Mouse (Mus musculus): ENCODE measurements at regions not wholly inside any gene's neighbourhood (a gene's known extent, or its start where the extent isn't known, plus 50 kb on each side); places are given as distances from the start of the nearest gene placed in this dataset.

DNA sequence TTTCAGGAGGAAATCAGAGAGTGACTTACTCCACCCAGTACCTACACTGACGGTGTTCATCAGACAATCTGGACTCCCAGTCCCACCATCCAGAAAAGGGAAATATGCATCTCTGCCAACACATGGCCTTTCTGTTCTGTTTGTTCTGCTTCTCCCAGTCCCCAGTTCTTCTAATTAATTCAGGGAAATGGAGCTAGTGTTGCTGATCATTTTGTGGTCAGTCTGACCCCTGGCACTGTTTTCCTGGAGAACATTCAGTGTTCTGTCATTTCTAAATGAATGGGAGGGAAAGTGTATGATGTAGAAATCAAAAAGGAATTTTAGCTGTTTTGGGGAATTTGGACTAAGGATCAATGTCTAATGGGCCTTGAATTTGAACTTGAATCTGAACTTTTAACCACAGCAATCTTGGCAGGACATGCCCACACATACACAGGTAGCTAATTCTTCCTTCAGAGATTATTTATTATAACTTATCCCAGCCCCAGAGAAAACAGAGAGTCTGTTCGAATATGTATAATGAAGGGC, 165.0 kb downstream of the Rnd3 start:
- ATAC-seq (no peak), DNase-seq (ENCODE audit: low spot score) (no peak)
- Histone ChIP-seq H3K9ac (replicated peaks; ENCODE audit: low read length) (no peak overlapping the region), H3K9me3 (ENCODE audit: low read length) (no peaks in the 10 kb centered on the region), H3K4me2 (ENCODE audit: low read depth, low read length) (no peak overlapping the region), H3K4me1 (ENCODE audit: insufficient read depth, low read length) (no peaks in the 10 kb centered on the region), H3K27me3 (ENCODE audit: insufficient read depth, low read length) (no peaks in the 10 kb centered on the region), H3K36me3 (ENCODE audit: insufficient read depth, low read length) (no peaks in the 10 kb centered on the region), H3K27ac (no peak overlapping the region), H3K4me3 (ENCODE audit: low read length) (no peak overlapping the region)
- no peak for TF ChIP-seq CTCF (IDR thresholded peaks at IDR 0.05; ENCODE audit: low read depth)
- 76% methylated on average over 2 of the region's 2 CpGs for WGBS

DNA sequence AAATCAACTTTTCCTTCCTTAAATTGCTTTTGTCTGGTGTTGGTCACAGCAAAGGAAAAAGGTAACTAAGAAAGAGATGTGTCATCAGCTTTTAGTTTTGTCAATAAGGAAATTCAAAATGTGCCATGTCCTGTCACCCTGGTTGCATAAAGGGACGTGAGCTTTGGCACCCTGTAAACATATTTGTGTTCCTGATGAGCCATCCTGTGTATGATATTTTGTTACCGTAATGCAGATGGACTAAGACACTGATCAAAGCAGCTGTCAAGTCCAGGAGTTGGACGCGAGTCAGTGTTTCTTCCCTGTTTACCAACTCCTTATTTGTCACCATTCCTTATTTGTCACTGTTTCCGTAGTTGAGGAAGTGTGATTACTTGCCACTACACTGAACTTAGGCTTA, 166.3 kb downstream of the Rnd3 start:
- H3K4me1 ChIP-seq (ENCODE audit: insufficient read depth, low read length): no peaks in the 10 kb centered on the region
- H3K27me3 ChIP-seq (ENCODE audit: insufficient read depth, low read length): no peaks in the 10 kb centered on the region
- no peak for TF ChIP-seq CTCF (IDR thresholded peaks at IDR 0.05; ENCODE audit: low read depth)
- no peak overlapping the region for H3K4me2 ChIP-seq (ENCODE audit: low read depth, low read length)
- no peak overlapping the region for H3K4me3 ChIP-seq (ENCODE audit: low read length)
- H3K36me3 ChIP-seq (ENCODE audit: insufficient read depth, low read length): no peaks in the 10 kb centered on the region
- 76% methylated on average over 5 of the region's 5 CpGs for WGBS
- no peak overlapping the region for H3K9ac ChIP-seq (replicated peaks; ENCODE audit: low read length)
- no peak for DNase-seq (ENCODE audit: low spot score)
- no peaks in the 10 kb centered on the region for H3K9me3 ChIP-seq (ENCODE audit: low read length)
- no peak overlapping the region for H3K27ac ChIP-seq
- no peak for ATAC-seq

DNA sequence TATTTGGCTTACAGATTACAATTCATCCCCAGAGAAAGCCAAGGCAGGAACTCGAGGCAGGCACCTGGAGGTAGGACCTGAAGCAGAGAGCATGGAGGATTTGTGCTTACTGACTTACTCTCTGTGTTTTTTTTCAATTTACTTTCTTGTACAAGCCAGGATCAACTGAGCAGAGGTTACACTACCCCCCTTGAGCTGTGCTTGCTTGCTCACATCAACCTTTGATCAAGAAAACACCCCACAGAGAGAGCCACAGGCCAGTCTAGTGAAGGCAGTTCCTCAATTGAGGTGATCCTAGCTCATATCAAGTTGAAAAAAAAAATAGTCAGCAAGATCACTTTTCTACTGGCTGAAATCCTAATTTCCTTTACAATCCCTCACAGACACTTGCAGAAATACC, 170.6 kb downstream of the Rnd3 start:
- TF ChIP-seq CTCF (IDR thresholded peaks at IDR 0.05; ENCODE audit: low read depth): no peak
- WGBS: 76% methylated on average over 1 of the region's 1 CpGs
- H3K9me3 ChIP-seq (ENCODE audit: low read length): no peaks in the 10 kb centered on the region
- no peaks in the 10 kb centered on the region for H3K36me3 ChIP-seq (ENCODE audit: insufficient read depth, low read length)
- no peaks in the 10 kb centered on the region for H3K27me3 ChIP-seq (ENCODE audit: insufficient read depth, low read length)
- no peak overlapping the region for H3K4me3 ChIP-seq (ENCODE audit: low read length)
- ATAC-seq (no peak), DNase-seq (ENCODE audit: low spot score) (no peak)
- H3K27ac ChIP-seq: no peak overlapping the region
- no peak overlapping the region for H3K9ac ChIP-seq (replicated peaks; ENCODE audit: low read length)
- H3K4me2 ChIP-seq (ENCODE audit: low read depth, low read length): no peak overlapping the region
- H3K4me1 ChIP-seq (ENCODE audit: insufficient read depth, low read length): no peaks in the 10 kb centered on the region

DNA sequence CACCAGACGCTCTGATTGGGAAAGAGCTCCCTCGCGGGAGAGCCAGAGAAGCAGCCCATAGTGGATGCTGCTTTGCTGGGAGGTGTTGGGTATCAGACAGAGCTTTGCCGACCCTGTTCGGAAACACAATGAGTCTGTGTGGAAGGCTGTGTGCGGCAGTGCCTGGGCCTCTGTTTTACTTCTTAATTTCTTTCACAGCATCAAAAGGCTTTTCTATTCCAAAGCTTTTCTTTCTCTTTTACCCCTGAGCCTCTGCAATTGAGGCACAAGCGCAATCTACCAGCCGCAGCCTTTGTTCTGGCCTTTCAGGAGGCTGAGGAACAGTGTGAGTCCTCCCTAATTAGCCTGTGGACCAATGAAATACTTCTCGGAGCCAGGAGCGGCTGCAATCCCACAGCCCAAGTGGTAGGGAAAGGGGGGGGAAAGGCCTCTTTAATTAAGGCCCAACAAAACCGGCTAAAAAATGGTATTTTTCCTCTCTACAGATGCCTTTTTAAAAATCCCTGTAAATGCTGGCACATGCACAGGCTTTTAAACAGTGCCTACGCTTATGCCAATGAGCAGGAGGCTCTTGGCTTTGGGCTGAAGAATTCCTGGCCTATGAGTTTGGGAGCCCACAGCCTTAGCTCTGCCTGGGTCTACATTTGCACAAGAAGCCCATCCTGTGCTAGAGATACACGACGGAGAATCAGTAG, 177.6 kb downstream of the Rnd3 start:
- Histone ChIP-seq H3K4me2 (ENCODE audit: low read depth, low read length) (peak overlapping the region; percentile 28), H3K4me1 (ENCODE audit: insufficient read depth, low read length) (peaks cover 5% of the 10 kb centered on the region; the same call in 1 of the 2 replicates), H3K27me3 (ENCODE audit: insufficient read depth, low read length) (no peaks in the 10 kb centered on the region), H3K4me3 (ENCODE audit: low read length) (no peak overlapping the region), H3K9ac (replicated peaks; ENCODE audit: low read length) (no peak overlapping the region), H3K27ac (peak overlapping the region; percentile 11), H3K36me3 (ENCODE audit: insufficient read depth, low read length) (no peaks in the 10 kb centered on the region), H3K9me3 (ENCODE audit: low read length) (no peaks in the 10 kb centered on the region)
- ATAC-seq: peak; percentile 95
- 5% methylated on average over 14 of the region's 14 CpGs for WGBS
- no peak for TF ChIP-seq CTCF (IDR thresholded peaks at IDR 0.05; ENCODE audit: low read depth)
- peak; percentile 73 for DNase-seq (ENCODE audit: low spot score)

DNA sequence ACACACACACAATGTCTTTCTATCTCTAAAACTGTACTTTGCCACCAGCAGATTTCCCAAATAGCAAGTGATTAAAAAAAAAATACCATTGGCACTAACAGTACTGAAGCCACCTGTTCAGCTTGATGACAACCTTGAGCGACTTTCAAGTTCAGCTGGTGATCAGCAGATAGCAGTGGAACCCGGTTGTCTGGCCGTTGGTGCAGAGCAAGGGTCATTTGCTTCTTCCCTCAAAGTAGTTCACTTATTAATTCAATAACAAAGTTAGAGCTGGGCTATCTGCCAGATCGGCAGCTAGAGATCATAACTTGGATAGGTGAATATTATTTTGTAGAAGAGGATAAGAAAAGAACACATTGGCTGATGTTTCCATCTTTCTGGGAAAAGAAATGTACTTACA, 180.5 kb downstream of the Rnd3 start:
- H3K9ac ChIP-seq (replicated peaks; ENCODE audit: low read length): no peak overlapping the region
- no peak overlapping the region for H3K27ac ChIP-seq
- no peak for ATAC-seq
- H3K4me1 ChIP-seq (ENCODE audit: insufficient read depth, low read length): peaks cover 5% of the 10 kb centered on the region; the same call in 1 of the 2 replicates
- H3K27me3 ChIP-seq (ENCODE audit: insufficient read depth, low read length): no peaks in the 10 kb centered on the region
- no peak for DNase-seq (ENCODE audit: low spot score)
- WGBS: 62% methylated on average over 4 of the region's 4 CpGs
- no peak overlapping the region for H3K4me2 ChIP-seq (ENCODE audit: low read depth, low read length)
- no peaks in the 10 kb centered on the region for H3K36me3 ChIP-seq (ENCODE audit: insufficient read depth, low read length)
- H3K9me3 ChIP-seq (ENCODE audit: low read length): no peaks in the 10 kb centered on the region
- no peak for TF ChIP-seq CTCF (IDR thresholded peaks at IDR 0.05; ENCODE audit: low read depth)
- no peak overlapping the region for H3K4me3 ChIP-seq (ENCODE audit: low read length)

DNA sequence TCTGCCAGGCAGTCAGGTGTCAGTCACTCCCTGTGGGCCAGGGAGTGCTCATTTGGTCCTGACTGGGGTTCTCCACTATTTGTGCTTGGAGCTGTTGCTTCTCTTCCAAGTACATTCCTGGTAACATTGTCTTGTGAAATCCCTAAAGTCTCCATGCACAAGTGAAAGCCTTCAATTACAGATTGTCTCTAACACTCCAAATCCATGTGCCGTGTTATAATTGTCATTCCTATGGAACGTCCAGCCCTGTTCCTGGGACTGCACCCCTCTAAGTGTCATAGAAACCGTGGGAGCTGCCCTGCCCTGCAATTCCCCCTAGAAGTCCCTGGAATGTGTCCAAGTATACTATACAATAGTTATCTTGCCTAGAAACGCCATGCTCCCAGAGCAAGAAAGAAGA, 181.1 kb downstream of the Rnd3 start:
- no peak for DNase-seq (ENCODE audit: low spot score)
- Histone ChIP-seq H3K4me2 (ENCODE audit: low read depth, low read length) (no peak overlapping the region), H3K9me3 (ENCODE audit: low read length) (no peaks in the 10 kb centered on the region), H3K9ac (replicated peaks; ENCODE audit: low read length) (no peak overlapping the region), H3K4me1 (ENCODE audit: insufficient read depth, low read length) (peaks cover 5% of the 10 kb centered on the region; the same call in 1 of the 2 replicates), H3K36me3 (ENCODE audit: insufficient read depth, low read length) (no peaks in the 10 kb centered on the region), H3K27me3 (ENCODE audit: insufficient read depth, low read length) (no peaks in the 10 kb centered on the region), H3K27ac (no peak overlapping the region), H3K4me3 (ENCODE audit: low read length) (no peak overlapping the region)
- ATAC-seq: no peak
- no peak for TF ChIP-seq CTCF (IDR thresholded peaks at IDR 0.05; ENCODE audit: low read depth)
- 28% methylated on average over 4 of the region's 4 CpGs for WGBS

DNA sequence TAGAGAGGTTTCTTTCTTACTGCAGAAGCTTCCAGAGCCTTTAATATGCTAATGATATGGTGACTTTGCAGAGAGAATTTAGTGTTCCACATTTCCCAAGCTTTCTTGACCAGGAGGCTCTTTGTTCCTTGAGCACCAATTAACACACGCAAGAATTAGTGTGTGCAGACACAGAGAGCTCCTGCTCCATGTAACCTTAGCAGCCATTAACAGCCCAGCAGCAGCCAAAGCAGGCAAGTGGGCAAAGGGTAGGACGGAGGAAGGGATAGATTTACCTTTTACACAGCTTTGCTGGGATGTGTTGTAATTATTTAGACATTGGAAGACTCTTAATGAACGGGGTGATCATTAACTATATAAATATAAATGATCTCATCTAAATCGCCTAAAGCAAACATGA, 181.8 kb downstream of the Rnd3 start:
- no peak overlapping the region for H3K4me2 ChIP-seq (ENCODE audit: low read depth, low read length)
- H3K36me3 ChIP-seq (ENCODE audit: insufficient read depth, low read length): no peaks in the 10 kb centered on the region
- H3K27ac ChIP-seq: no peak overlapping the region
- H3K27me3 ChIP-seq (ENCODE audit: insufficient read depth, low read length): no peaks in the 10 kb centered on the region
- ATAC-seq: no peak
- H3K4me3 ChIP-seq (ENCODE audit: low read length): no peak overlapping the region
- no peaks in the 10 kb centered on the region for H3K9me3 ChIP-seq (ENCODE audit: low read length)
- WGBS: 54% methylated on average over 4 of the region's 4 CpGs
- no peak for TF ChIP-seq CTCF (IDR thresholded peaks at IDR 0.05; ENCODE audit: low read depth)
- peaks cover 5% of the 10 kb centered on the region; the same call in 1 of the 2 replicates for H3K4me1 ChIP-seq (ENCODE audit: insufficient read depth, low read length)
- no peak for DNase-seq (ENCODE audit: low spot score)
- H3K9ac ChIP-seq (replicated peaks; ENCODE audit: low read length): no peak overlapping the region
